Mouse (Mus musculus) hindbrain, embryonic 12.5 days (tissue): ENCODE measurements around the gene Obsl1. TPM values are rescaled to one million over a fixed set of nuclear protein-coding genes. Genes with fewer than 3 reads are reported as not detected.

Experiments
- ATAC-seq: fragments of 200-750 bp; cut with Nextera tagmentation; 2 replicates; pipeline ENCODE4 v1.8.0; 2017; ENCODE audit warnings: moderate TSS enrichment; ENCODE audit not compliant: low FRiP score
- H3K27ac ChIP-seq: fragments of 300-500 bp; sonication (generic); 2 replicates; pipeline ENCODE4 v1.5.1; 2016; ENCODE audit warnings: mild to moderate bottlenecking
- H3K27me3 ChIP-seq: fragments of 300-500 bp; sonication (generic); 2 replicates; pipeline ENCODE4 v1.6.1; 2016; ENCODE audit warnings: mild to moderate bottlenecking
- H3K36me3 ChIP-seq: fragments of 300-500 bp; sonication (generic); 2 replicates; pipeline ENCODE4 v1.6.1; 2016; ENCODE audit warnings: mild to moderate bottlenecking
- H3K4me1 ChIP-seq: fragments of 300-500 bp; sonication (generic); 2 replicates; pipeline ENCODE4 v1.6.1; 2016
- H3K4me2 ChIP-seq: fragments of 300-500 bp; sonication (generic); replicated peaks from 2 replicates; pipeline ENCODE4 v1.6.1; 2016; ENCODE audit warnings: mild to moderate bottlenecking
- H3K4me3 ChIP-seq: fragments of 300-500 bp; sonication (generic); 2 replicates; pipeline ENCODE4 v1.5.1; 2016; ENCODE audit warnings: mild to moderate bottlenecking
- H3K9ac ChIP-seq: fragments of 300-500 bp; sonication (generic); 2 replicates; pipeline ENCODE4 v1.6.1; 2016; ENCODE audit warnings: mild to moderate bottlenecking, moderate library complexity
- H3K9me3 ChIP-seq: fragments of 300-500 bp; sonication (generic); replicated peaks from 2 replicates; pipeline ENCODE4 v1.6.1; 2016; ENCODE audit warnings: mild to moderate bottlenecking
- WGBS: fragments of 180-500 bp; shearing (Covaris S2); methylation state at CpG from one replicate; pipeline ENCODE4 v1.1.7; 2016; 5-methylcytosine and 5-hydroxymethylcytosine counted together
- polyA plus RNA-seq: library from polyadenylated mRNA; unstranded; fragments of >200 nt; fragmentation: Nextera tagmentation; extraction: Ambion mirVana; gene quantifications from 2 replicates; pipeline ENCODE4 v1.2.1, GENCODE M21; 2016

The Obsl1 gene
- polyA plus RNA-seq, 1 experiment from 2014 or later = 63.4 TPM

DNA sequence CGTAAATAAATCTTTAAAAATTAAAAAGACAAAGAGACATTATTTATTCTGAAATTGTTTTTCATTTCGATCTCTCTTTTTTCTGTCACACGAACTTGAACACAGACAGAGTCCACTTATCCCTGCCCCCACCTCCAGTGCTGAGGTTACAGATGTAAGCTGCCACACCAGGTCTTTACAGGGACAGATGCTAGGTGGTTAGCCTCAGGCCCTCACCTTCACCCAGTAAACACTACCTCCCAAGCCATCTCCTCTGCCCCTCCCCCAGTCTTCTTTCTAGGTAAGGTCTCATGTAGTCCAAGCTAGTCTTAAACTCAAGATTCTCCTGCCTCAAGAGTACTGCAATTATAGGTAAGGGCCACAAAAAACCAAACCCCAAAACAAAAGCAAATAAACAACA lies 6.3 kb upstream of the Obsl1 start:
- H3K4me1 ChIP-seq = peaks cover 7% of the 10 kb centered on the region; the same call in 1 of the 2 replicates
- no peaks in the 10 kb centered on the region for H3K9me3 ChIP-seq
- 74% methylated on average over 3 of the region's 3 CpGs for WGBS
- H3K36me3 ChIP-seq = no peaks in the 10 kb centered on the region
- H3K27me3 ChIP-seq = peaks cover 19% of the 10 kb centered on the region
- H3K27ac ChIP-seq = no peak overlapping the region
- no peak overlapping the region for H3K4me3 ChIP-seq
- H3K4me2 ChIP-seq = no peak overlapping the region
- ATAC-seq = no peak
- H3K9ac ChIP-seq = no peak overlapping the region

DNA sequence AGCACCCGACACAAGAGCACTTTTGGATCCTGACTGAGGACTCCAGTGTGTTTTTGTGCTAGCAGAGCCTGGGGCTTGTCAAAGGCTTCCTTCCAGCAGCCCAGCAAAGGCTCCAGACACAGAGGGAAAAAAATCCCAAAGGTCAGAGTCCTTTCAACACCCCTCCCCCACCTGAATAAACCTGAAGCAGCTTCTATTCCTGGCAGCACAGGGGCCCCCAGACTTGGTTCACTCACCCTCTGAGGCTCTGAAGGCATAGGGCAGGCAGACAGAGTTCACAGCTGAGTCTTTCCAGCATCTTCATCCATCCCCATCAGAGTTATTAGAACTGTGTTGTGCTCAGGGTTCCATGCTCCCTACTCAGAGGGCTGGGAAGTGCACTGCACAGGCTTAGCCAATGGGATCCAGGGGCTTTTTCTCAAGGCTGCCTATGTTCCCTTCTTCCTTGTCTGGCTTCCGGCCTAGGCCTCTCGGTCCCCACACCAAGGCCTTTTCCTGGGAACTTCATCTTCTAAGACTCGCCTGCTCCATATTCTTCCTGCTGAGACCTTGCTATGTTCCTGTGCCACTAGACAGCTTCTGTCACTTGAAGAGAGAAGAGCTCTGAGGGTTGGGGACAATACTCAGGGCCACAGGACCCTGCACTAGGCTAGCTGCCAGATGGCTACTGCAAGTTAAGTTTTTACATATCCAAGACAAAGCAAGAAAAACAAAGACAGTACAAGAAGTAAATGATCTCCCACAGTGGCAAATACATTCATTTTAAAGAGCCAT lies 5.4 kb upstream of the Obsl1 start:
- no peak overlapping the region for H3K4me2 ChIP-seq
- H3K4me1 ChIP-seq = peaks cover 15% of the 10 kb centered on the region
- no peaks in the 10 kb centered on the region for H3K36me3 ChIP-seq
- H3K27ac ChIP-seq = peak overlapping the region; percentile 7; the same call in 1 of the 2 replicates
- ATAC-seq = no peak
- WGBS = 47% methylated on average over 4 of the region's 4 CpGs
- H3K9ac ChIP-seq = no peak overlapping the region; the same call in 1 of the 2 replicates
- H3K9me3 ChIP-seq = no peaks in the 10 kb centered on the region
- H3K4me3 ChIP-seq = no peak overlapping the region
- peaks cover 29% of the 10 kb centered on the region for H3K27me3 ChIP-seq

DNA sequence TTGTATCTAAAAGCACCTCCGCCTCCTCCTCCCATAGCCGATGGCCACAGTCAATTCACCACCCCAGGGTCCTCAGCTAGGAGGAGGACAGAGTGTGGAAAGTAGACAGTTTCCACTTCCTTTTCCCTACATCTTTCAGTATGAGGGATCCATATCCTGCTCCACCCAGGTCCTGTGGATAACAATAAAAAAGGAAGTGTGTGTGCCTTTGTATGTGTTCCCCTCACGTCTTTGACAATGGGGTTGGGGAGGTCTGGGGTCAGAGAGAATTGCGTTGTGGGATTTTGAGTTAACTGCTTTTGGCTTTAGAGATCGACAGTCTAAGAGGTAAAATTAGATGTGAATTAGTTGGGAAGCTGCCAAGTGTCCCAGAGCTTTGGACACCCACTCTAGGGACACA lies 3.9 kb upstream of the Obsl1 start:
- peaks cover 23% of the 10 kb centered on the region for H3K4me1 ChIP-seq
- WGBS = 76% methylated on average over 5 of the region's 5 CpGs
- no peak overlapping the region for H3K27ac ChIP-seq
- H3K4me3 ChIP-seq = no peak overlapping the region
- ATAC-seq = no peak
- H3K9ac ChIP-seq = no peak overlapping the region
- peaks cover 31% of the 10 kb centered on the region for H3K27me3 ChIP-seq
- no peak overlapping the region for H3K4me2 ChIP-seq
- H3K9me3 ChIP-seq = no peaks in the 10 kb centered on the region
- no peaks in the 10 kb centered on the region for H3K36me3 ChIP-seq

DNA sequence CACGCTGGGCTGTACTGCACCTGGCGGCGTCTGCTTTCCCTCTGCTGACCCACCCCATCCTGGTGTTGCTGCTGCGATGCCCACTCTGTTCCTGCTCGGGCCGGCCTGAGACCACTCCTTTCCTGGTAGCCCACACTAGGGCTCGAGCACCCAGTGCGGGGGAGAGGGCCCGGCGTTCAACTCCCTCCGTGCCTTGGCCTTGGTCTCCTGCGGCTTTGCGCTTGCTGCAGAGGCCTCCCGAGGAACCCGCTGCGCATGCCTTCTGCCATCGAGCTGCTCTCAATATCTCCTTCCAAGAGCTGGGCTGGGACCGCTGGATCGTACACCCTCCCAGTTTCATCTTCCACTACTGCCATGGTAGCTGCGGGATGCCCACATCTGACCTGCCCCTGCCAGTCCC lies 3.3 kb upstream of the Obsl1 start:
- H3K9ac ChIP-seq = no peak overlapping the region
- WGBS = 57% methylated on average over 20 of the region's 20 CpGs
- peaks cover 31% of the 10 kb centered on the region for H3K27me3 ChIP-seq
- H3K4me1 ChIP-seq = peaks cover 28% of the 10 kb centered on the region
- H3K4me3 ChIP-seq = no peak overlapping the region
- H3K9me3 ChIP-seq = no peaks in the 10 kb centered on the region
- H3K4me2 ChIP-seq = no peak overlapping the region
- no peaks in the 10 kb centered on the region for H3K36me3 ChIP-seq
- no peak overlapping the region for H3K27ac ChIP-seq
- ATAC-seq = no peak

DNA sequence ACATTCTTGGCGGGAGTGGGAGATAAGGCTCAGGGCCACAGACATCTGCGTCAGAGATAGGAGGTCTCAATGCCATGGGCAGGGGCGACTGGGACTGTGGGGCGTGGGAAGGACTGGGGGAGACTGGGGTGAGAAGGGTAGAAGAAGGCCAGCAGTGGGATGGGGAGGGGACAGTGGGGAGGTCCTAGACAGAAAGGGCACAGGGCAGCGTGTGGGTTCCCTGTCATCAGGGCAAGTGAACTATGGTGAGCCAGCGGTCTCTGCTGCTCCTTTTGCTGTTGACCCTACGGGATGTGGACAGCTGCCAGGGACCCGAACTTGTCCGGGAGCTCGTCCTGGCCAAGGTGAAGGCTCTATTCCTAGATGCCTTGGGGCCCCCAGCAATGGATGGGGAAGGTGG lies 754 bp upstream of the Obsl1 start, which contains the start of gene Inha:
TSS of gene Inha (plus strand) at position 72 of the 400 bp plus-strand sequence.
- Histone ChIP-seq H3K27ac (peak within 1 kb of the TSS; percentile 89), H3K4me2 (peak within 1 kb of the TSS; percentile 92), H3K9ac (peak within 1 kb of the TSS; percentile 96), H3K4me1 (peaks cover 32% of the 10 kb centered on the region), H3K4me3 (peak within 1 kb of the TSS; percentile 79), H3K9me3 (no peaks in the 10 kb centered on the region), H3K27me3 (peaks cover 43% of the 10 kb centered on the region), H3K36me3 (peaks cover 11% of the 10 kb centered on the region)
- WGBS = 73% methylated on average over 10 of the region's 10 CpGs
- ATAC-seq = no peak

DNA sequence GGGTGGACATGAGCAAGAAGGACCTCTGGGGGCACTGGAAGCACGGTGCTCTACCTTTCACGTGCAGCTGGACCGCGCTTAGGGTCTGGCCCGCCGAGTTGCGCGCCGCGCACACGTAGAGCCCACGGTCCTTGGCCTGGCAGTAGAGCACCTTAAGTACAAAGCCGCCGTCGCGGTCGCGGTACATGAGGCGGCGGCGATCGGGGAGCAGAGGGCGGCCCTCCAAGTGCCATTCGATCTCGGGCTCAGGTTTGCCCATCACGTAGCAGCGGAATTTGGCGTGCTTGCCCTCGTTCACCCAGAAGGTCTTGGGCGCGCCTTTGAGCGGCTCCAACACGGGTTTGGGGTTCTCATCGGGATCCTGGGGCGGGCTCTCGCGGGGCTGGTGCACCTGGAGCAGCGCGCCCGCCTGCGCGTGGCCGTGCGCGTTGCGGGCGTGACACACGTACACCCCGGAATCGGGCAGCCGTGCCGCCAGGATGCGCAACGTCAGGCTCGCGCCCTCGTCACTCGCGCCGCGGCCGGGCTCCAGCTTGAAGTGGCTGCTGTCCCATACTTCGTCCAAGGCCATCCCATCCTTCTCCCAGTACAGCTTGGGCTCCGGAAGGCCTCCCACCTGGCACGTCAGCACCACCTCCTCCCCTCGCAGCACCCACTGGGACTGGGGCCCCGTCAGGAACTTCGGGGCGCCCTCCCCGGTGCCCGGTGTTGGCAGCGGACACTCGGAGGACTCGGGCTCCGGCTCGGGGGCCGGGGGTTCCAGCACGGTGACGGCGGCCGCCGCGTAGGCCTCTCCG lies 895 bp downstream of the Obsl1 start:
- Histone ChIP-seq H3K9ac (peak overlapping the region; percentile 96), H3K4me3 (peak overlapping the region; percentile 79), H3K27ac (peak overlapping the region; percentile 89), H3K36me3 (peaks cover 28% of the 10 kb centered on the region), H3K4me1 (peaks cover 24% of the 10 kb centered on the region), H3K9me3 (no peaks in the 10 kb centered on the region), H3K4me2 (peak overlapping the region; percentile 92), H3K27me3 (peaks cover 43% of the 10 kb centered on the region)
- WGBS = under 1% methylated on average over 84 of the region's 84 CpGs
- ATAC-seq = peak; percentile 73

DNA sequence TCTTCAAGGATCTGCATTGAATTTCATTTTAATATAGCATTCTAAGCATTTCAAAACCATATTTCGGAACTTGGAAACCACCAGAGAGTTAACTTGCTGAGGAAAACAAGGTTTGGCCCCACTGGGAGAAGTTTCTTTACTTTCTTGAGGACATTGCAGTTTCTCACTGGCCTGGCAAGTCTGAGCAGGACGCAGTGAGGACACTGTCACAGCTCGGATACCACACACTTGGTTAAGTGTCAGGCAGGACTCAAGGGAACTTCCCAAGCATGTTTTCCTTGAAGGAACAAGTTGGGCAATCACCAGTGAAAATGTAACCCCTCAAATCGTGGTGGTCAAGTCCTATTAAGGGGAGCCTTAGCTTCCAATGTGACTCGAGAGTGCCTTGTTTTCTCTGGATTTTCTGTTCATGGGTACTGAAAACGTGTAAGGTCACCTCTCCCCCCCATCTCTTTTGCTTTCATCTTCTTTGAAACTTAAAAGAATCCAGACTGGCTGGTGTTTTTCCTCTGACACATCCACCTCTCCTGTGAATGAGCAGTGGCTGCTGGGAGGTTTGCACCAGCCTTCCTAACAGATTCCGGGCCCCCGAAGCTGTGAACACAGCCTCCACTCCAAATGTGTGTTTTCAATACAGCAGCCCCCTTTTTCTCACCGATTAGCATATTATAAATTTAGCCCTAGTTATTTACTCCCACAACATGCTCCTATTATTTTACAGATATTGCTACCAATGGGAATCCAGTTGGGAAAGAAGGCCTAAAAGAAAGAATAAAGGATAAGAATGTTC lies 1.8 kb downstream of the Obsl1 start:
- 0 out of 2 replicates have a peak overlapping the region, but pooled peaks have one; percentile 89 for H3K27ac ChIP-seq
- 59% methylated on average over 9 of the region's 9 CpGs for WGBS
- 0 out of 2 replicates have a peak overlapping the region, but pooled peaks have one; percentile 96 for H3K9ac ChIP-seq
- H3K4me1 ChIP-seq = peaks cover 24% of the 10 kb centered on the region
- peaks cover 37% of the 10 kb centered on the region for H3K27me3 ChIP-seq
- peaks cover 35% of the 10 kb centered on the region for H3K36me3 ChIP-seq
- H3K4me3 ChIP-seq = peak overlapping the region; percentile 79
- H3K4me2 ChIP-seq = peak overlapping the region; percentile 92
- H3K9me3 ChIP-seq = no peaks in the 10 kb centered on the region
- ATAC-seq = no peak

DNA sequence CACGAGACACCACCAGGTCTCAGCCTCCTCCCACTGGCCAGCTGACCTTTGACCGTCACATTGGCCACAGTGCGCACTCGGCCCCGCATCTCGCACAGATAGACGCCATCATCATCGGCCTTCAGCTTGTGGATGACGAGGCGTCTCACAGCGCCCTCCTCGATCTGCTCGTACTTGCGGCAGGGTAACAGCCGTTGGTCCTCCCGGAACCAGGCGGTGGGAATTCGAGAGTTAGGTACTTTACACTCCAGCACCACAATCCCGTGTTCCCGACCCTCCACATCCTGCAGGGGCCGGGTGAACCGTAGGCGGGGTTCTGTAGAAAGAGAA lies 2.6 kb downstream of the Obsl1 start:
- ATAC-seq = no peak

DNA sequence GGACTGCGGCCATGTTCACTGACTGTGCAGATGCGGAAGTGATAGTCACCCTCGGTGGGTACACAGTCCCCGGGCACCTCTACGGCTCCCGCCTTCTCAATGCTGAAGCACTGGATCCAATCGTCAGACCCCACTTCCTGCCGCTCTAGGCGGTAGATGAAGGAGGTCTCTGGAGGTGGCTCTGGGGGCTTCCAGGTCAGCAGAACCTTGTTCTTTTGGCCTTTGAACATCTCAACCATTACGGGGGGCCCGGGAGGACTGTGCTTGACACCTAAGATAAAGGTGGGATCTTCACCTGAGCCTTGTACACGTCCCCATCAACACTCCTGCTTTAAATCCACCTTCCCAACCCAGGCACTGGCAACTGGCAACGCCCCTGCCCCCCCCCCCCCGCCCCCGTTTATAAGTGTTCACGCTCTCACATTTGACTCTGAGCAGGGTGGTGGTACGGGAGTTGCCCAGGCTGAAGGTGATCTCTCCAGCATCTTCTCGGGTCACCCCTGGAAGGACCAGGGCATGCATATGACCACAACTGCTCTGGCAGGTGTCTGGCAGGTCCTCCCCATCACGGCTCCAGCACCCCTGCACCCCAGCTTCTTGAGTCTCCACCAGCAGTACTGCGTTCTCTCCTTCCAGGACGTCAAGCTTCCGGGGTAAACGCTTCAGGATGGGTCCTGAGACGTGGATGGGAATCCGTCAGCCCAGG lies 3.2 kb downstream of the Obsl1 start:
- Histone ChIP-seq H3K9me3 (no peaks in the 10 kb centered on the region), H3K9ac (no peak overlapping the region), H3K27me3 (peaks cover 29% of the 10 kb centered on the region), H3K4me2 (no peak overlapping the region), H3K36me3 (peaks cover 48% of the 10 kb centered on the region), H3K4me3 (no peak overlapping the region), H3K4me1 (peaks cover 24% of the 10 kb centered on the region), H3K27ac (no peak overlapping the region)
- 91% methylated on average over 24 of the region's 25 CpGs for WGBS
- no peak for ATAC-seq

More for the DNA sequence above, 2.6 kb downstream of the Obsl1 start:
- Histone ChIP-seq H3K27ac (no peak overlapping the region), H3K27me3 (peaks cover 29% of the 10 kb centered on the region), H3K4me1 (peaks cover 24% of the 10 kb centered on the region), H3K4me3 (no peak overlapping the region), H3K9ac (no peak overlapping the region), H3K36me3 (peaks cover 43% of the 10 kb centered on the region), H3K9me3 (no peaks in the 10 kb centered on the region), H3K4me2 (no peak overlapping the region; the same call in 1 of the 2 replicates)
- WGBS = 65% methylated on average over 23 of the region's 23 CpGs

DNA sequence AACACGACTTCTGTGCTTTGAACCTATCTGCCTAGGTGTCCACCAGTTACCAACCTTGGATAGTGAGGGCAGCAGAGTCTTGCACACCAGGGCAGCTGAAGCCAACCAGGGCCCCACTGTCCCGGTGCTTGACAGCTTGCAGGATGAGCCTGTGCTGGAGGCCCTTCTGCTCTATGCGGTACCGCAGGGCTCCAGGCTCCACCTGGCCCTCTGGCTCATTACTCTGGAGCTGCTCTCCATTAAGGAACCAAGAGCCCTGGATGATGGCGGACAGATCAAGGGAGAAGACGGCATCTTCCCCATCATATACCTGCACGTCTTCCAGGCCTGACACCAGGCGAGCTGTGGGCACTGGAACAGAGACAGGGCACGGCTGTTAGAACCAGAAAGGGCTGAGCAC lies 4.3 kb downstream of the Obsl1 start:
- peaks cover 20% of the 10 kb centered on the region for H3K4me1 ChIP-seq
- no peaks in the 10 kb centered on the region for H3K9me3 ChIP-seq
- no peak overlapping the region for H3K4me3 ChIP-seq
- ATAC-seq = no peak
- no peak overlapping the region for H3K27ac ChIP-seq
- peaks cover 17% of the 10 kb centered on the region for H3K27me3 ChIP-seq
- WGBS = 95% methylated on average over 9 of the region's 9 CpGs
- no peak overlapping the region for H3K9ac ChIP-seq
- H3K36me3 ChIP-seq = peaks cover 58% of the 10 kb centered on the region
- H3K4me2 ChIP-seq = no peak overlapping the region

DNA sequence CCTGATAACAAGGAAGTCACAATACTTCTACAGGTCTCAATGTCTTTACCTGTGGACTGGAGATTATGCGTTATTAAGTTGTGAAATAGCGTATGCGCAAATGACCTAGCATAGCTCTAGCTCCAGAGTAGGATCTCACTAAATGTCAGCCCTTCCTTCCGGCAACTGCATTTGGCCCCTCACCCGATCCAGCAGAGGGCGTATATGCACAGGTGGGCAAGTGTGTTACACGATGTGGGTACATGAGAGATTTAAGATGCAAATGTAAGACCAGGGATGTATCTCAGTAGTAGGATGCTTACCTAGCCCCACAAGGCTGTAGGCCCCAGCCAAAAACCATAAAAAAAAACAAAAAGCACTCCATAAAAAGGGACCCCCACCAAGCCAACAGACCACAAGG lies 6.8 kb downstream of the Obsl1 start:
- Histone ChIP-seq H3K36me3 (peaks cover 63% of the 10 kb centered on the region), H3K27me3 (peaks cover 10% of the 10 kb centered on the region)

More for the DNA sequence above, 6.8 kb downstream of the Obsl1 start:
- H3K27ac ChIP-seq = no peak overlapping the region
- no peak overlapping the region for H3K4me3 ChIP-seq
- no peak overlapping the region for H3K9ac ChIP-seq
- H3K9me3 ChIP-seq = no peaks in the 10 kb centered on the region
- no peak for ATAC-seq
- peaks cover 6% of the 10 kb centered on the region for H3K4me1 ChIP-seq
- WGBS = 84% methylated on average over 7 of the region's 7 CpGs
- H3K4me2 ChIP-seq = no peak overlapping the region
